Mouse (Mus musculus) neutrophil, adult 59 days (primary cell): Measurements from ENCODE around the gene Top3a. TPM values are rescaled to one million over a fixed set of nuclear protein-coding genes. Genes with fewer than 3 reads are reported as not detected.

Source experiments
- total RNA-seq, 2 experiments: library from RNA; stranded (reverse); gene quantifications; 1 replicate in 1 of 2; 2 replicates in 1 of 2; pipeline ENCODE4 v1.2.4; 2023

Top3a gene
- total RNA-seq, result 10 to 100 TPM; 12.4 to 14.5 TPM

GRCm38 (mm10) chr11:60776829-60777740, at the start of gene Top3a, which contains the start of gene Smcr8:
Top3a (minus strand) TSS chr11:60777365.
Smcr8 (plus strand) TSS chr11:60777524.

DNA sequence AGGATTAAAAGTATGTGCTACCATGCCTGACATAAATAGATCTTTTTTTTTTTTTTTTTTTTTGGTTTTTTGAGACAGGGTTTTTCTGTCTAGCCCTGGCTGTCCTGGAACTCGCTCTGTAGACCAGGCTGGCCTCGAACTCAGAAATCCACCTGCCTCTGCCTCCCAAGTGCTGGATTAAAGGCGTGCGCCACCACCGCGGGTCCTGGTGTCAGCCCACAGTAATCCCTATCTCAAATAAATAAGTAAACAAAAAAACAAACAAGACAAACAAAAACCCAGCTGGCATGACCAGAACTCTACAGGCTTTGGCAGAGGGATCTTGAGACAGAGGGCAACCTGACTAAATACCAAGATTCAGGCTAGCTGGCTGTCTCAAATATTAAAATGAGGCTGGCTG, 34.5 kb upstream of the Top3a start, which contains the start of gene Shmt1:
Shmt1 (minus strand) TSS at position 101 of the 400 bp plus-strand sequence.

GRCm38 (mm10) chr11:60728260-60728761, 48.9 kb downstream of the Top3a start, which contains the start of gene Mief2:
Mief2 (plus strand) TSS chr11:60728398.

GRCm38 (mm10) chr11:60726601-60727391, 50.4 kb downstream of the Top3a start, which contains the start of gene Flii:
Flii (minus strand) TSS chr11:60727263.

GRCm38 (mm10) chr11:60699524-60700075, 77.6 kb downstream of the Top3a start, which contains the start of gene Llgl1:
Llgl1 (plus strand) TSS chr11:60699723.

Other genes starting within 250 kb of the Top3a start
- gene Alkbh5, start 241.0 kb downstream of the Top3a start, total RNA-seq, result 10 to 100 TPM; 36.0 to 39.2 TPM
- 10 to 100 TPM; 13.8 to 15.8 TPM for gene Llgl1, start 77.6 kb downstream of the Top3a start, total RNA-seq
- 100 to 1,000 TPM; 257 to 259 TPM for gene Flii, start 50.1 kb downstream of the Top3a start, total RNA-seq
- 1 to 10 TPM; 8.8 to 9.9 TPM for gene Mief2, start 49.0 kb downstream of the Top3a start, total RNA-seq
- gene Smcr8, start 159 bp upstream of the Top3a start, total RNA-seq, result 10 to 100 TPM; 36.1 to 39.5 TPM
- 10 to 100 TPM in 1 of 2 experiments, 1 to 10 TPM in 1; 7.0 to 10.1 TPM for gene Shmt1, start 34.4 kb upstream of the Top3a start, total RNA-seq
- 1 to 10 TPM; 6.0 to 7.5 TPM for gene Dhrs7b, start 53.3 kb upstream of the Top3a start, total RNA-seq
- gene Tmem11, start 101.9 kb upstream of the Top3a start, total RNA-seq, result 10 to 100 TPM; 11.5 to 17.0 TPM
- gene Natd1, start 137.4 kb upstream of the Top3a start, total RNA-seq, result 1 to 10 TPM; 7.9 to 8.7 TPM
- 10 to 100 TPM; 85.5 to 99.7 TPM for gene Map2k3, start 154.7 kb upstream of the Top3a start, total RNA-seq
- not detected for gene Kcnj12, start 245.2 kb upstream of the Top3a start, total RNA-seq